Mouse (Mus musculus): ENCODE data around the gene Ifnlr1.

GRCm38 (mm10) chr4:135739148-135739547, 53.1 kb downstream of the Ifnlr1 start:
- TF ChIP-seq CTCF (conservative IDR thresholded peaks at IDR 0.05; ENCODE audit: low read length): no peak
- no peak for TF ChIP-seq NANOG (IDR thresholded peaks at IDR 0.05; ENCODE audit: borderline replicate concordance, low read length)
- TF ChIP-seq POU5F1 (IDR thresholded peaks at IDR 0.05; ENCODE audit: borderline replicate concordance, low read length): no peak

All from E14TG2a.4 (cell line).